Mouse (Mus musculus): ENCODE results near the gene Anxa5.

DNA sequence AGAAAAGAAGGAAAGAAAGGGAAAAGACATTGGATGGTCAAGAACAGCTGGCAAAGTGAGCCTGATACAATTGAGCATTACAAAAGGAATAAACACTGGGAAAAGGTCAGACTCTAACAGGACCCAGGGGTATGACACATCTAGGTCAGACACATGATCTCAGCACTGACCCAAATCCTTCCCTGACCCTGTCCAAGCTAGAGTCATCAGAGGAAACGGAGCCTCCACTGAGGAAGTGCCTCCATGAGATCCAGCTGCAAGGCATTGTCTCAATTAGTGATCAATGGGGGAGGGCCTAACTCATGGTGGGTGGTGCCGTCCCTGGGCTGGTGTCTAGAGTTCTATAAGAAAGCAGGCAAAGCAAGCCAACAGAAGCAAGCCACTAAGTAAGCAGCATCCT is 6.8 kb downstream of the Anxa5 start:
- TF ChIP-seq POLR2A (IDR thresholded peaks at IDR 0.05; ENCODE audit: insufficient read depth, low read depth, low read length) (no peak), CTCF (IDR thresholded peaks at IDR 0.05; ENCODE audit: insufficient read depth, low read depth, low read length) (no peak)

Measured in olfactory bulb, adult 2 months (tissue).